Mouse (Mus musculus) embryo, embryonic 11.5 days (tissue): ENCODE results near the gene Vav1.

Experiments used
- DNase-seq: peaks from one replicate; pipeline ENCODE4 v3.0.0-alpha.2; 2012; ENCODE audit warnings: low read depth, low spot score

The Vav1 gene

DNA sequence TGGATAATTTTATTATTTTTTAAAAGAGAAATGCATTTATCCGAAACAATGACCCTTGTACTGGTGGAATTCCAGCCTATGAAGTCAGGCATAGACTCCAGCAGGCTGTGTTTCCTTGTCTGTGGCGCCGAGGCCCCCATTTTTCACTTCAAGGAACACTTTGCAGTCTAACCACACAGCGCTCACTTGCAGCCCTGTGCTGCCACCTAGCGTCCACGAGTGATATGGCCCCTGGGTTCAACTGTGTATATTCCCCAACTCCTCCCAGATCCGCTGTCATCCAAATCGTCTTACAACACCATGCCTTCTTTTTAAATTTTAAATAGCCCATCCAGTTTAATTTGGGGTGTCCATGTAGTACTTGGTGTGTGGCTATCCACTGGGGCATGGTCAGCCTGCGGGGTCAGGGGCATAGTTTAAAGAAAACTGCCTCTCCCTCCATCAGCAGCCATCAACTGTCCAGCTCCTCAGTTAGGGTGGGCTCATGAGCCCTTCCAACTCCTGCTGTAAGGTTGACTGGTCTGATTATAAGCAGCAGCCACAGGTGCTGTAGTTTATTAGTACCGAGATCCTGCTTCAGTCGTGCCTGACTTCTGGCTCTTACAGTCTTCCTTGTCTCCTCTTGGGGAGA, 56.9 kb downstream of the Vav1 start:
- DNase-seq, result peak; percentile 83

DNA sequence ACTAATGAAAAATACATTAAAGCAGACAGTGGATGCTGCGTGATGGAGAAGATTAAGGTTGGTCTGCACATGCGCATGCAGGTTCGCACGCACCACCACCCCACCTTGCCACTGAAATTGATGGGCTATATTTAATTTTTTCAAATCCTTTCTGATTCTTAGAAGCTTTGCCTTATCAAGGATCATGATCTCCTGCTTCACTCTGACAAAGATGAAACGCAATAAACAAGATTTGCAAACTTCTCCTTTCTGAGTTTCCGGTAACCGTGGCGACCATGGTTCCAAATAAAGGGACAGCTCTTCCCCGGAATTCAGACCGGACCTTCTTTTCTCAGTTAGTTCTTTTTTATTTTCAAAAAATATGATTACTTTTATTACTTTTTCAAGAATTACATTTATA, 59.1 kb downstream of the Vav1 start:
- no peak for DNase-seq

DNA sequence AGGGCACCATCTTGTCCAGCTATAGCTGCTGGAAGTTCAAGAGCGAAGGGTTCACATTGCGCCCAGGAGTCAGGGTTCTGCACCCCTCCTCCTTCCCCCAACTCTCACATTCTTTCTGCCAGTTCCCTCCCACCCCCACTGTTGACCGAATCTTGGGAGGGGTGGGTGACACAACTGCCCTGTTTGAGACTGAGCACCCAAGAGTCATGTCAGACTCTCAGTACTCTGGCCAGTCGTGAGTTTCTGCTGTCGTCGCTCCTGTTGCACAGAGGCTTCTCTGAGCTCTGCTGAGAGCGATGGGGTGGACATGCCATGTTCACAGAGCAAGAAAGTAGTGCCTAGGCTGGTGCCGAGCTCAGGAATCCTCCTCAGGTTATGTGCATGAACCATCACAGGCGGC, 60.4 kb downstream of the Vav1 start:
- DNase-seq, result no peak

DNA sequence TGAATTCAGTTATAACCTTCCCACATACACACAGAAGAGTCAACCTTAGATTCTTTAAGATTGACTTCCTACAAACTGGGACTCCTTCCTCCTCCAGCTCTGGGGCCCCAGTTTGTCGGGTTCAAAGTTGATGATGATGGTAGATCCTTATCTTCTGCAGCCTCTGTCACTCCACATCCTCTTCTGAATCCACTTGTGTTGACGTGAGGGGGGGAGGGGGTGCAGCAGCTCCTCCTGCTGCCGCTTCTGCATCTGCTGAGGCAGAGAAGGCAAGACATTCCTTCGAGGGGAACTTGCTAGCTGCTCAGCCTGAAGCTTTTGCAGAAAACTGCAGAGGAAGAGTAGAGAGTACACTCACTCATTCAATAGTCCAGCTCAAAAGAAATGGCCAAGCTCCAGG, 62.7 kb downstream of the Vav1 start:
- DNase-seq, result no peak

DNA sequence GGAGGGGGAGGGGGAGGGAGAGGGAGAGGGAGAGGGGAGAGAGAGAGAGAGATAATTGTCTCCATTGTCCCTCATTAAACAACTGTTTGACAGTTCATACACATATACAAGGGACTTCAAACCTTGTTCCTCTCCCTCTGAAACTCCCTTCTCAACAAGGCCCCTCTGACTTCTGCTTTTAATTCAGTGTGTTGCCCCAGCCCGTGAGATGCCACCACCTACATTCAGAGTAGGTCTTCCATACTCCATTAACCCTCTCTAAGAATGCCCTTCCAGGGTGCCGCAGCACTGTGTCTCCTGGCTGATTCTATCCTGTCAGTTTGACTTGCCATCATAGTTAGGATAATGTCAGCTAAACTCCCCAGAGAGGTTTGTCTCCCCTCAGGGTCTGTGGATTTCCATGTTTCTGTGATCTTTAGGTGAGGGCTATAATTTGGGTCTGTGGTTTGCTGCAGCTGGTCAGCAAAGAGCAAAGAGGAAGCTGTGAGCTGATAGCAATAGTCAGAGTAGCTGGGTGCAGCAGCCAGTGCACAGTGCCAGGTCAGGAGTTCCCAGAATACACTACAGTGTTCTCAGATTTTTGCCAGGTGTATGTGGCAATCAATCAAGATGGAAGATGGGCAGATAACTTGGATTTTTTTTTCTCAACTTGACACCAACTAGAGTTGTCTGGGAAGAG, 65.3 kb downstream of the Vav1 start:
- DNase-seq, result no peak

DNA sequence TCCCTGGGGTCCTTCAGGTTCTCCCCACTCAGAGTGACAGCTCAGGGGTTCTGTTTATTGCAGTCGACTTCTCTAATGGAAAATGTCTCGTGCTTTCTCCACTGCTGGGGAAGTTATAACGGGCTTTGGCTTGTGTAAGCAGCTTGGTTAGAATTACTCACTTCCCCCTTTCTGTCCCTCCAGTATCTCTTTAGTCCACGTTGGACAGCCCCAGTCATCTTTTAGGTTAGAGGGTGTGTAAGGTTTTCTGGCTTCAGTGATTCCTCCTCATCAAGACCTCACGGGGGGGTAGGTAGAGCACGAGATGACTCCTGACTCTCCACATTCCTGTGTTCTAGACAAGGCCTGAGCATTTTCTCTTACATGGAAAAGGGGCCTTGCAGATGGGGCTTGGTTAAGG, 68.1 kb downstream of the Vav1 start:
- no peak for DNase-seq

DNA sequence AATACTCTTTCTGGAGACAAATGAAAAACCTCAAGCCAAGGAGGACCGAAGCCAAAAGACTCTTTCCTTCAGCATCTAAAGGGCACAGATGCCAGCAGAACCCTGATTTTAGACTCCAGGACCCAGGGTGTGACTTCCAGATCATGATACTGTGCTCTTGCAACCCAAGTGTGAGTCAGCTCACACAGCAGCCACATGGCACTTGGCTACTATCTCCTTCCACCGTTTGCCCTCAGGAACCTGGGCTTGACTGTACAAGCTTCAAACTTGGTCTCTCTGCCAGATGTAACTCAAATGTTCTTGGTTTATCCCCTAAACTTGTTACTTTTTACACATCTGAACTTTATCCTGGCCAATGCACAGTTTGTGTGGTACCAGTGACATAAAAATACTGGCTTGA, 68.9 kb downstream of the Vav1 start:
- no peak for DNase-seq

DNA sequence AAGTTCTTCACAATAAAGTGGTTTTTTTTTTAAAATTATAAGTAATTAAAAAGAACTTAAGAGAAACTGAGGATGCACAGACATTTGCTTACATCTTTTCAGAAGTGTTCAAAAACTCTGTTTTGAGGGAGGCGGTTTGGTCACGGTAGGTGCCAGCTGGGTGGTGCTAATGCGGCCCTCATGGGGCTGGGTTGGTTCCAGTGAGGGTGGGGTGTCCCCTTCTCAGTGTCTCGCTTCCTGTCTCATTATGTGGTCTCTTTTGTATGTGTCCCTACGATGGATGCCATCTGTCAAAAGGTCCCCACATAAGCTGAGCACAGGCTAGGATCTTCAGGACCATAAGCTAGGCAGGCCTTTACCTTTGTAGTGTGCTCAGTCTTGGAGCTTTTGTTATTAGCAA, 70.2 kb downstream of the Vav1 start:
- no peak for DNase-seq

DNA sequence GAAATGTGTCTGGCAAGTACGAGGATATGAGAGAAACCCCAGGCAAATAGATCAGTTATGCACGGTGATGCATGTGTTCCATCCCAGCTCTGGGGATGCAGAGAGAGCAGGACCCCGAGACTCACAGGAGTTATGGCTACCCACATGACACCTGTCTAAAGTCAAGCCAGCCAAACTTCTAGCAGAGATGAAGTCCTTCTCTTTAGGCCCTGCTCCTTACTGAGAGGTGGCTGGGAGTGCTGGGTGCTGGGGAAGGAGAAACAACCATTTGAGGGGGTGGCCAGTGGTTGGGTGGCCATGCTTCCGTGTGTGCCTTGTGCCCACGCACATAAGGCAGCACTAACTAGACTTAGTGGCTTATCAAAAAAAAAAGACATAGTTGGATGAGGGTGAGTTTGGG, 71.3 kb downstream of the Vav1 start:
- DNase-seq, result no peak

DNA sequence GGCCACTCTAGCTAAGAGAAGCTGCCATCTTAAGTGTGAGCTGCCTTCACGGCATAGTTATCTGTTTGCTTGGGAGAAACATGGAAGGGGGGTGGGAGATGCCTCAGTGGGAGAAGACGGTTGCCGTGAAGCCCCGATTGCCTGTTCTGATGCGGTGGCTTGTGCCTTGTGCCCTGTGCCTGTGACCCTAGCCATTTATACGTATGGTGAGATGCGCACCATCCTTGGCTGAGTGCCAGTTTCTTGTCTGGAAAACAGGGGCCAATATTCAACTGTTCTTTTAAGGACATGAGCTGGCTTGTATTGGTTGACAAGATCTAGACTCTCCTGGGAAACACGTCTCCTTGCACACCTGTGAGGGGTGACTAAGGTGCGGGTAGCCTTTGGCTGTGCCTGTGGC, 72.2 kb downstream of the Vav1 start:
- no peak for DNase-seq

DNA sequence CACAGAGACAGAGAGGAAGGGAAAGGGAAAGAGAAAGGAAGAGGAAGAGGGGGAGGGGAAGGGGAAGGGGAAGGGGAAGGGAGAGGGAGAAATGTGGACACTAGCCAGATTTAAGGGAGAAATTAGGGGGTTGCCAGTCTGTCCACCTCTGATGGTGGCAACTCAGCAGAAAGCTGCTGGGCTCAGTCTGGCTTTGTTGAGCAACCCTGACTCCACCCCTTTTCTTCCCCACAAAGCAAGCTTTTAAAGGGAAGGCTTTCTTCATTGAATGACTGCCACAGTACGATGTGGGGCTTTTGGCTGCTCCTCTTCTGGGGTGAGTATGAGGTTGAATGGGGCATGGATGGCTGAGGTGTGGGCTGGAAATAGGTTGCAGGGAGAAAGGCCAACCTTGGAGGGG, 79.5 kb downstream of the Vav1 start, which contains the start of gene Adgre1:
TSS of gene Adgre1 (plus strand) at position 251 of the 400 bp plus-strand sequence.
- no peak for DNase-seq

DNA sequence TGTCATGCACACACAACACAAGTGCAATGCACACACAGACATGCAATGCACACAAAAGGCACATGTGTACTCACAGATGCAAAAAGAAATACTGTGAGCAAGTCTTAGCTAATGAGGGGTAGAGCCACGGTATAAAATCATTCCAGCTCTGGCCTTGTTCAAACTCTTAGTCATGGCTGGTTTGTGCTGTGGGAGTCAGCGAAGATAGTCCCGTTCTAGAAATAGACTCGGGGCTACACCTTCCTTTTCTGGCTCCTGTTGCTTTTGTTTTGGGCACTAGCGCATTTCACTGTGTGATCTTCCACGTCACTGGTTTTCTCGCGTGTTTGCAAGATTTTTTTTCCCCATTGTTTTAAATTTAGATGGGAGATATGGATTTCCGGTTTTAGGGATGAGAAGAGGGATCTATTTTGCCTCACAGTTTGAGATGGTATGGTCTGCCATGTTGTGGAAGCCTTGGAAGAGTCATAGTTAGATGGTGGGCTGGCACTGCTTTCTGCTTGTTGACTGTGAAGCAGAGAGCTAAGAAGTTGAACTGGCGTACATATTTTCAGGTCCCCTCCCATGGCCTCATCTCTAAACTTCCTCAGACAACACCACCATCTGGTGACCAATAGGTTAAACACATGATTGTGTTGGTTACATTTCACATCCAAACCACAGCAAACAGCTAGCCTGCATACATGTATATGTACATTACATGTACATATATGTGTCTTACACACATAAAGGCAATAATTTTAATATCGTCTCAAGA, 80.8 kb downstream of the Vav1 start:
- DNase-seq, result no peak
